Mouse (Mus musculus) gastrocnemius, postnatal 36 days (tissue): Measurements from ENCODE around the gene Dcp1a. TPM values are rescaled to one million over a fixed set of nuclear protein-coding genes. Genes with fewer than 3 reads are reported as not detected.
A peak's percentile ranks its signal among the peaks of the same experiment; 100 is the strongest.

Experiments used
- DNase-seq, 2 experiments: peaks; one replicate each; pipeline ENCODE4 v3.0.0; 2022
- intact Hi-C: fragments of 180-260 bp; cut with DNase I; formaldehyde crosslinking; loops from one replicate; pipeline ENCODE4 v1.15.1; 2025
- microRNA-seq, 2 experiments: library from miRNA; unstranded; fragments of <30 nt; microRNA quantifications; one replicate each; pipeline ENCODE4 v1.2.0; 2021
- total RNA-seq, 2 experiments: library from RNA; stranded (reverse); gene quantifications; 2 replicates each; pipeline ENCODE4 v1.2.3; 2021

The Dcp1a gene
- total RNA-seq, 2 experiments from 2014 or later = 5.5 to 7.6 TPM

DNA sequence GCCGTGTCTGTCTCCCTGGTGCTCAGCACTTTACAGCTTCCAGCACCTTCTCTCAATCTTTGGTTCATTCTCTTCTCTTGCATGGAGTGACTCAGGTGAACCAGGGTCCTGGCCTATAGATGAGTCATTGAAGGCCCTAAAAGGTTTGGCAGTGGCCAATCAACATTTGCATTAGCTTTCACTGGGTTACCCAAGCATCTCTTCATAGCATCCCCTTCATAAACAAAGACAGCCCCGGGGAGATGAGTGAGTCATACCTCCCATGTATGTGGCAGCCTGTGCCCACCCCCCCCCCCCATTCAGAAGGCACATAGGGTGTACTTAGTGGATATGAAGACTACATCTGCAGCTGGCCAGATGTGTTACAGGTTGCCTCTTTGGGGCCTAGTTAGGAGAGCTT, 77.3 kb downstream of the Dcp1a start:
- no peak for DNase-seq
- intact Hi-C loops = no loop called here

DNA sequence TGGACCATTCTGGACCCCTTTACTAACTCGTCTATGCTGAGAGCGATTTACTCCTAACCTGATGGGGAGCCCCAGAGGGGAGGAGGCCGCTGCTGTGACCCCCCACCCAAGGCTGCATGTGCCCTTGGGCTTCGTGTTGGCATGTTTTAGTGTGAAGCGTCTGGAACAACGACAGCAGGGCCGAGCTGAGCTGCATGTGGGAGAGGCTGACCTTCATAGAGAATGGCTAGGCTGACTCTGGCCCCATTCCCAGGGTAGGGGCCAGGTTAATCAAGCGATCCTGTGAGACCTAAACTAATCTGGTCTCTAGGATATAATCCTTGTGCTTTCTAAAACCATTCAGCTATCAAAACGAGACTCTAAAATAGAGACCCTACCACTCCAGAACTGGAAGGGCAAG, 78.4 kb downstream of the Dcp1a start:
- intact Hi-C loops = no loop called here
- no peak for DNase-seq

GRCm38 (mm10) chr14:30559321-30559850, 80.1 kb downstream of the Dcp1a start:
- intact Hi-C loops = no loop called here
- DNase-seq = peak; percentile 38 to 56

GRCm38 (mm10) chr14:30560803-30561389, 81.6 kb downstream of the Dcp1a start:
- no peak for DNase-seq
- intact Hi-C loops = no loop called here

GRCm38 (mm10) chr14:30561470-30562187, 82.3 kb downstream of the Dcp1a start:
- intact Hi-C loops = no loop called here
- DNase-seq = no peak

- intact Hi-C loops = no loop called here
- DNase-seq = no peak
Measured at GRCm38 (mm10) chr14:30562343-30562742, 83.0 kb downstream of the Dcp1a start.

DNA sequence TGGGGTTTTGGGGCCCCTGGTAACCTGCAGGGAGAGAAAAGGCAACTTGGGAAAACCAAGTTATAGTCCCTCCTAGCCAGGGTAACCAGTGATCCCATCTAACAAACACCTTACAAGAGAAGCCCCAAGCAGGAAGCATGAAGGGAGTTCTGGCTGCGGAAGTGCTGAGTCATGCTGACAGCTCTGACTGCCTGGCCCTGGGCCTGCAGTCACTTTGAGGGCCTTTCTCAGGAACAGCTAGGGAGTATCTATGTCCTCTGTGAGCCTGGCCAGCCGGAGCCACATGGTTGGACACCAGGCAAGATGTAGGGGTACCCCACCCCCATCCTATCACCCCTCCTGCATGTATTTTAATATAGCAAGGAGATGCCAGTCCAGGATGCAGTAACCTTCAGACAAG, 85.1 kb downstream of the Dcp1a start:
- intact Hi-C loops = no loop called here

GRCm38 (mm10) chr14:30566317-30566716, 87.0 kb downstream of the Dcp1a start:
- DNase-seq = no peak
- intact Hi-C loops = no loop called here

More for the DNA sequence above, 85.1 kb downstream of the Dcp1a start:
- DNase-seq = peak; percentile 52 to 55

DNA sequence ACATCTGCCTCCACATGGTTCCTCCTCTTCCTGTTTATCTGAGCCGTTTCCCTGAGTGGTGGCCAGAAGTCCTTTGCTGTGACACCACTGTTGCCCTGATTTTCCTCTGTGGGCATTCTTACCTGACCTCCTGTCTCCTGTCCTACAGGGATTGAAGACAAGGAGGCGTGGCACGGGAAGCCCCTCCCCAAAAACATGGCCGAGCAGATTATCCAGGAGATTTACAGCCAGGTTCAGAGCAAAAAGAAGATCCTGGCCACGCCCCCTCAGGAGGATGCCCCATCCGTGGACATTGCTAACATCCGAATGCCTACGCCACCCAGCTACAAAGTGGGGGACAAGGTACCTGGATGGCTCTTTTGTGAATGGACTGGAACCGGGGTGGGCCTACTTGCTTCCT, 88.7 kb downstream of the Dcp1a start:
- DNase-seq = peak in 1 of 2 experiments; percentile 9
- intact Hi-C loops = no loop called here

- DNase-seq = no peak
- intact Hi-C loops = loop anchor here (5.0 kb wide), 1 partner anchor 33 kb away; no protein-coding TSS in a partner anchor
Measured at GRCm38 (mm10) chr14:30570303-30570702, 91.0 kb downstream of the Dcp1a start.

GRCm38 (mm10) chr14:30572253-30572652, 92.9 kb downstream of the Dcp1a start:
- no peak for DNase-seq
- intact Hi-C loops = loop anchor here (5.0 kb wide), 1 partner anchor 35 kb away; no protein-coding TSS in a partner anchor

GRCm38 (mm10) chr14:30573235-30573634, 93.9 kb downstream of the Dcp1a start:
- intact Hi-C loops = loop anchor here (5.0 kb wide), 1 partner anchor 36 kb away; no protein-coding TSS in a partner anchor
- DNase-seq = no peak

GRCm38 (mm10) chr14:30573983-30574584, 94.7 kb downstream of the Dcp1a start:
- intact Hi-C loops = loop anchor here (5.0 kb wide), 1 partner anchor 37 kb away; no protein-coding TSS in a partner anchor
- peak; percentile 52 to 56 for DNase-seq

DNA sequence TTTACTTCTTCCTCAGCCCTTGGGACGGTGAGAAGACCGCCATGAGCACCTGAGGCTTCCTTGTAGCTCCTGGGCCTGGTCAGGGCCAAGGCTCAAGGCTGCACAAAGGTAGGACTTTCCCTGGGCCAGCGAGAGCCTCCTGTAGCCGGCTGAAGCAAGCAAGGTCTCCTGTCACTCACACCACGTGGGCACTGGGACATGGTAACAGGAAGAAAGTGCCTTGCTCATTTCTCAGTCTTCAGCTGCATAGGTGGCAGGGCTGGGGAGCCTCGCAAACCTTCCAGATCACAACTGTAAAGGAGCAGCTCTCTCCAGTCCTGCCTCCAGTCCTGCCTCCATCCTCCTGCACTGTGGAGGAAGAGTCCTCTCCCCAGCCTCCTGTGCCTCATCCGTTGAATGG, 96.5 kb downstream of the Dcp1a start:
- no peak for DNase-seq
- intact Hi-C loops = no loop called here

- intact Hi-C loops = no loop called here
- DNase-seq = no peak
Measured at GRCm38 (mm10) chr14:30576260-30576659, 96.9 kb downstream of the Dcp1a start.

Small RNAs within 50 kb of the gene (microRNA-seq; reads per million reads assigned to microRNA genes)
- gene Mir3076 = 0.74 to 1.1 reads per million in 2 experiments

Other genes starting within 250 kb of the Dcp1a start
- gene Cacna1d, start 11.9 kb downstream of the Dcp1a start, total RNA-seq = under 1 TPM; 0.26 to 0.91 TPM
- gene Tkt, start 68.8 kb downstream of the Dcp1a start, total RNA-seq = 10 to 100 TPM in 1 of 2 experiments, 1 to 10 TPM in 1; 9.6 to 13.1 TPM
- gene Prkcd, start 146.7 kb downstream of the Dcp1a start, total RNA-seq = 10 to 100 TPM in 1 of 2 experiments, 1 to 10 TPM in 1; 6.6 to 11.7 TPM
- gene Rft1, start 174.8 kb downstream of the Dcp1a start, total RNA-seq = 1 to 10 TPM; 3.8 to 4.3 TPM
- 1 to 10 TPM; 5.9 to 8.5 TPM for gene Sfmbt1, start 235.3 kb downstream of the Dcp1a start, total RNA-seq